Mouse (Mus musculus): ENCODE measurements around the gene Dlgap4. TPM values are rescaled to one million over a fixed set of nuclear protein-coding genes. Genes with fewer than 3 reads are reported as not detected.

The Dlgap4 gene
- polyA plus RNA-seq, 1 experiment from 2014 or later = 162 TPM

- H3K4me1 ChIP-seq (replicated peaks; ENCODE audit: control insufficient read depth, insufficient read depth, low read length) = no peaks in the 10 kb centered on the region; the same call in 1 of the 2 replicates
- 41% methylated on average over 2 of the region's 2 CpGs for WGBS
- H3K9ac ChIP-seq (ENCODE audit: low read depth, low read length) = no peak overlapping the region
Measured at GRCm38 (mm10) chr2:156690833-156691232, 77.3 kb downstream of the Dlgap4 start.

GRCm38 (mm10) chr2:156691746-156692145, 78.2 kb downstream of the Dlgap4 start:
- Histone ChIP-seq H3K4me2 (replicated peaks; ENCODE audit: low read depth, low read length) (no peak overlapping the region), H3K27ac (ENCODE audit: low read depth, low read length) (no peak overlapping the region), H3K9me3 (ENCODE audit: control insufficient read depth, low read length) (no peaks in the 10 kb centered on the region), H3K4me1 (replicated peaks; ENCODE audit: control insufficient read depth, insufficient read depth, low read length) (no peaks in the 10 kb centered on the region; the same call in 1 of the 2 replicates), H3K27me3 (ENCODE audit: control insufficient read depth, insufficient read depth, low read length) (no peaks in the 10 kb centered on the region), H3K9ac (ENCODE audit: low read depth, low read length) (no peak overlapping the region), H3K36me3 (ENCODE audit: control insufficient read depth, insufficient read depth, low read length) (no peaks in the 10 kb centered on the region), H3K4me3 (ENCODE audit: low read depth, low read length) (no peak overlapping the region)
- no peak for ATAC-seq (ENCODE audit: low FRiP score)
- 51% methylated on average over 9 of the region's 9 CpGs for WGBS
- DNase-seq (ENCODE audit: low spot score) = no peak

More at GRCm38 (mm10) chr2:156690833-156691232, 77.3 kb downstream of the Dlgap4 start:
- Histone ChIP-seq H3K27ac (ENCODE audit: low read depth, low read length) (no peak overlapping the region), H3K9me3 (ENCODE audit: control insufficient read depth, low read length) (no peaks in the 10 kb centered on the region), H3K36me3 (ENCODE audit: control insufficient read depth, insufficient read depth, low read length) (no peaks in the 10 kb centered on the region), H3K4me2 (replicated peaks; ENCODE audit: low read depth, low read length) (no peak overlapping the region), H3K4me3 (ENCODE audit: low read depth, low read length) (no peak overlapping the region), H3K27me3 (ENCODE audit: control insufficient read depth, insufficient read depth, low read length) (no peaks in the 10 kb centered on the region)
- ATAC-seq (ENCODE audit: low FRiP score) (no peak), DNase-seq (ENCODE audit: low spot score) (no peak)

GRCm38 (mm10) chr2:156693241-156693807, 79.8 kb downstream of the Dlgap4 start:
- 65% methylated on average over 11 of the region's 11 CpGs for WGBS
- H3K4me2 ChIP-seq (replicated peaks; ENCODE audit: low read depth, low read length) = no peak overlapping the region
- DNase-seq (ENCODE audit: low spot score) (no peak), ATAC-seq (ENCODE audit: low FRiP score) (no peak)
- H3K27me3 ChIP-seq (ENCODE audit: control insufficient read depth, insufficient read depth, low read length) = no peaks in the 10 kb centered on the region
- H3K27ac ChIP-seq (ENCODE audit: low read depth, low read length) = no peak overlapping the region
- no peak overlapping the region for H3K9ac ChIP-seq (ENCODE audit: low read depth, low read length)
- no peak overlapping the region for H3K4me3 ChIP-seq (ENCODE audit: low read depth, low read length)
- no peaks in the 10 kb centered on the region for H3K9me3 ChIP-seq (ENCODE audit: control insufficient read depth, low read length)
- H3K4me1 ChIP-seq (replicated peaks; ENCODE audit: control insufficient read depth, insufficient read depth, low read length) = no peaks in the 10 kb centered on the region; the same call in none of the 2 replicates
- H3K36me3 ChIP-seq (ENCODE audit: control insufficient read depth, insufficient read depth, low read length) = no peaks in the 10 kb centered on the region

GRCm38 (mm10) chr2:156697261-156697660, 83.8 kb downstream of the Dlgap4 start:
- Histone ChIP-seq H3K27me3 (ENCODE audit: control insufficient read depth, insufficient read depth, low read length) (no peaks in the 10 kb centered on the region), H3K9ac (ENCODE audit: low read depth, low read length) (0 out of 2 replicates have a peak overlapping the region, but pooled peaks have one; percentile 19), H3K27ac (ENCODE audit: low read depth, low read length) (no peak overlapping the region), H3K4me1 (replicated peaks; ENCODE audit: control insufficient read depth, insufficient read depth, low read length) (no peaks in the 10 kb centered on the region; the same call in none of the 2 replicates), H3K9me3 (ENCODE audit: control insufficient read depth, low read length) (no peaks in the 10 kb centered on the region), H3K36me3 (ENCODE audit: control insufficient read depth, insufficient read depth, low read length) (no peaks in the 10 kb centered on the region), H3K4me2 (replicated peaks; ENCODE audit: low read depth, low read length) (no peak overlapping the region), H3K4me3 (ENCODE audit: low read depth, low read length) (no peak overlapping the region)
- ATAC-seq (ENCODE audit: low FRiP score) = no peak
- 70% methylated on average over 8 of the region's 8 CpGs for WGBS
- DNase-seq (ENCODE audit: low spot score) = no peak

- DNase-seq (ENCODE audit: low spot score) (no peak), ATAC-seq (ENCODE audit: low FRiP score) (no peak)
- Histone ChIP-seq H3K27ac (ENCODE audit: low read depth, low read length) (no peak overlapping the region), H3K9me3 (ENCODE audit: control insufficient read depth, low read length) (no peaks in the 10 kb centered on the region), H3K4me1 (replicated peaks; ENCODE audit: control insufficient read depth, insufficient read depth, low read length) (no peaks in the 10 kb centered on the region; the same call in none of the 2 replicates), H3K27me3 (ENCODE audit: control insufficient read depth, insufficient read depth, low read length) (no peaks in the 10 kb centered on the region), H3K4me3 (ENCODE audit: low read depth, low read length) (no peak overlapping the region), H3K9ac (ENCODE audit: low read depth, low read length) (no peak overlapping the region), H3K36me3 (ENCODE audit: control insufficient read depth, insufficient read depth, low read length) (no peaks in the 10 kb centered on the region), H3K4me2 (replicated peaks; ENCODE audit: low read depth, low read length) (no peak overlapping the region)
- WGBS = 75% methylated on average over 9 of the region's 9 CpGs
Measured at GRCm38 (mm10) chr2:156698168-156698567, 84.7 kb downstream of the Dlgap4 start.

GRCm38 (mm10) chr2:156705473-156705872, 92.0 kb downstream of the Dlgap4 start:
- H3K4me2 ChIP-seq (replicated peaks; ENCODE audit: low read depth, low read length) = no peak overlapping the region
- DNase-seq (ENCODE audit: low spot score) (peak; percentile 90), ATAC-seq (ENCODE audit: low FRiP score) (no peak)
- no peaks in the 10 kb centered on the region for H3K4me1 ChIP-seq (replicated peaks; ENCODE audit: control insufficient read depth, insufficient read depth, low read length)
- no peaks in the 10 kb centered on the region for H3K9me3 ChIP-seq (ENCODE audit: control insufficient read depth, low read length)
- H3K36me3 ChIP-seq (ENCODE audit: control insufficient read depth, insufficient read depth, low read length) = no peaks in the 10 kb centered on the region
- H3K9ac ChIP-seq (ENCODE audit: low read depth, low read length) = no peak overlapping the region
- H3K4me3 ChIP-seq (ENCODE audit: low read depth, low read length) = no peak overlapping the region
- no peak overlapping the region for H3K27ac ChIP-seq (ENCODE audit: low read depth, low read length)
- no peaks in the 10 kb centered on the region for H3K27me3 ChIP-seq (ENCODE audit: control insufficient read depth, insufficient read depth, low read length)
- 23% methylated on average over 6 of the region's 6 CpGs for WGBS

- Histone ChIP-seq H3K9ac (ENCODE audit: low read depth, low read length) (no peak overlapping the region), H3K9me3 (ENCODE audit: control insufficient read depth, low read length) (no peaks in the 10 kb centered on the region), H3K4me2 (replicated peaks; ENCODE audit: low read depth, low read length) (no peak overlapping the region), H3K27ac (ENCODE audit: low read depth, low read length) (no peak overlapping the region), H3K36me3 (ENCODE audit: control insufficient read depth, insufficient read depth, low read length) (no peaks in the 10 kb centered on the region), H3K4me3 (ENCODE audit: low read depth, low read length) (no peak overlapping the region), H3K27me3 (ENCODE audit: control insufficient read depth, insufficient read depth, low read length) (no peaks in the 10 kb centered on the region), H3K4me1 (replicated peaks; ENCODE audit: control insufficient read depth, insufficient read depth, low read length) (no peaks in the 10 kb centered on the region; the same call in 1 of the 2 replicates)
- 82% methylated on average over 6 of the region's 6 CpGs for WGBS
- no peak for DNase-seq (ENCODE audit: low spot score)
- no peak for ATAC-seq (ENCODE audit: low FRiP score)
Measured at GRCm38 (mm10) chr2:156716683-156717082, 103.2 kb downstream of the Dlgap4 start.

- Histone ChIP-seq H3K4me1 (replicated peaks; ENCODE audit: control insufficient read depth, insufficient read depth, low read length) (no peaks in the 10 kb centered on the region; the same call in 1 of the 2 replicates), H3K27ac (ENCODE audit: low read depth, low read length) (peak overlapping the region; percentile 30; the same call in 1 of the 2 replicates), H3K4me3 (ENCODE audit: low read depth, low read length) (no peak overlapping the region), H3K36me3 (ENCODE audit: control insufficient read depth, insufficient read depth, low read length) (no peaks in the 10 kb centered on the region), H3K9ac (ENCODE audit: low read depth, low read length) (no peak overlapping the region), H3K9me3 (ENCODE audit: control insufficient read depth, low read length) (no peaks in the 10 kb centered on the region), H3K4me2 (replicated peaks; ENCODE audit: low read depth, low read length) (0 out of 2 replicates have a peak overlapping the region, but pooled peaks have one; percentile 11), H3K27me3 (ENCODE audit: control insufficient read depth, insufficient read depth, low read length) (no peaks in the 10 kb centered on the region)
- ATAC-seq (ENCODE audit: low FRiP score) (no peak), DNase-seq (ENCODE audit: low spot score) (peak; percentile 44)
- 20% methylated on average over 17 of the region's 17 CpGs for WGBS
Measured at GRCm38 (mm10) chr2:156717320-156718281, 104.1 kb downstream of the Dlgap4 start.
